Mouse (Mus musculus) CH12.LX (cell line): ENCODE results near the gene Matn1.

Source experiments
- CTCF ChIP-seq, 2 experiments: IDR thresholded peaks in 1 of 2; conservative IDR thresholded peaks in 1 of 2; 2 replicates each; pipeline ENCODE4 v1.5.1; 2011 to 2012; ENCODE audit warnings: low read depth in 2 of 2, low read length in 2 of 2, improper control_type of control experiment in 1 of 2, inconsistent platforms in 1 of 2, mild to moderate bottlenecking in 1 of 2, moderate library complexity in 1 of 2
- E2F4 ChIP-seq: IDR thresholded peaks from 2 replicates; pipeline ENCODE4 v1.6.1; 2011; ENCODE audit warnings: low read depth, low read length, improper control_type of control experiment; ENCODE audit not compliant: insufficient replicate concordance
- HCFC1 ChIP-seq: IDR thresholded peaks from 2 replicates; pipeline ENCODE4 v1.6.1; 2012; ENCODE audit warnings: low read depth, mild to moderate bottlenecking, inconsistent platforms, low read length, improper control_type of control experiment
- POLR2A ChIP-seq: IDR thresholded peaks from 2 replicates; pipeline ENCODE4 v1.6.1; 2011; ENCODE audit warnings: low read depth, mild to moderate bottlenecking, improper control_type of control experiment, low read length
- UBTF ChIP-seq: IDR thresholded peaks from 2 replicates; pipeline ENCODE4 v1.6.1; 2012; ENCODE audit warnings: low read depth, mild to moderate bottlenecking, inconsistent platforms, low read length, improper control_type of control experiment, moderate library complexity

DNA sequence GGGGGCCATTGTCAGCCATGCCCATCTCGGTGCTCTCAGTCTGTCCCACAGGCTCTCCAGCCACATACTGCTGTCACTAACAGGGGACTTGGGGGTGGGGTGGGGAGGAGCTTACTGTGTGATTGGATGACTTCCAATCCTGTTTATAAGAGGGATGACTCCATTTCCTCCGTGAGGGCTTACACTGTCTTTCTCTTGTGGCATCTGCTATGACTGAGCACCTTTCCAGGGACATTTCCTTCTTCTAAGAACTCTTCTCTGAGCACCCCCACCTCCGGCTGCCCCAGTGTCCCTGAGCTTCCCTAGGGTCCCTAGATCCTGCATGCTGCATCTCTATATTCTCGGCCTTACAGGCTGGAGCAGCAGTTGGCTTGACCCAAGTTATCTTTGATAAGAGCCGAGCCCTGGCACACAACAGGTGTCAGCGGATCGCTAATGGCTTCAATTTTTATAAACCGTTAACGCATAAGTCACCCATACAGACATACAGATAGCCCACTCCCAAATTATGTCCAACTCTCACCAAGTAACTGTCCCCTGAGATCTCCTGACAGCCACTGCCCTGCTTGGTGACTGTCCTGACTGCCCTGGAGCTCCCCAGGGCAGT lies 24.3 kb upstream of the Matn1 start:
- TF ChIP-seq CTCF (conservative IDR thresholded peaks at IDR 0.05 in 1 of 2, IDR thresholded peaks at IDR 0.05 in 1 of 2; ENCODE audit: low read depth in 2 of 2, low read length in 2 of 2): no peak
- no peak for TF ChIP-seq UBTF
- no peak for TF ChIP-seq E2F4
- TF ChIP-seq POLR2A: no peak
- TF ChIP-seq HCFC1: no peak
